Mouse (Mus musculus) CD4-positive, CD25-positive, alpha-beta regulatory T cell, adult 9 weeks (primary cell): ENCODE results near the gene Samd13. TPM values are rescaled to one million over a fixed set of nuclear protein-coding genes. Genes with fewer than 3 reads are reported as not detected.

ENCODE experiments used
- polyA plus RNA-seq: library from polyadenylated mRNA; unstranded; fragments of 100-300 nt; shearing (Covaris generic); gene quantifications from one replicate; pipeline ENCODE4 v1.2.1, GENCODE M21; 2017

Gene Samd13
- 0.81 TPM for polyA plus RNA-seq

DNA sequence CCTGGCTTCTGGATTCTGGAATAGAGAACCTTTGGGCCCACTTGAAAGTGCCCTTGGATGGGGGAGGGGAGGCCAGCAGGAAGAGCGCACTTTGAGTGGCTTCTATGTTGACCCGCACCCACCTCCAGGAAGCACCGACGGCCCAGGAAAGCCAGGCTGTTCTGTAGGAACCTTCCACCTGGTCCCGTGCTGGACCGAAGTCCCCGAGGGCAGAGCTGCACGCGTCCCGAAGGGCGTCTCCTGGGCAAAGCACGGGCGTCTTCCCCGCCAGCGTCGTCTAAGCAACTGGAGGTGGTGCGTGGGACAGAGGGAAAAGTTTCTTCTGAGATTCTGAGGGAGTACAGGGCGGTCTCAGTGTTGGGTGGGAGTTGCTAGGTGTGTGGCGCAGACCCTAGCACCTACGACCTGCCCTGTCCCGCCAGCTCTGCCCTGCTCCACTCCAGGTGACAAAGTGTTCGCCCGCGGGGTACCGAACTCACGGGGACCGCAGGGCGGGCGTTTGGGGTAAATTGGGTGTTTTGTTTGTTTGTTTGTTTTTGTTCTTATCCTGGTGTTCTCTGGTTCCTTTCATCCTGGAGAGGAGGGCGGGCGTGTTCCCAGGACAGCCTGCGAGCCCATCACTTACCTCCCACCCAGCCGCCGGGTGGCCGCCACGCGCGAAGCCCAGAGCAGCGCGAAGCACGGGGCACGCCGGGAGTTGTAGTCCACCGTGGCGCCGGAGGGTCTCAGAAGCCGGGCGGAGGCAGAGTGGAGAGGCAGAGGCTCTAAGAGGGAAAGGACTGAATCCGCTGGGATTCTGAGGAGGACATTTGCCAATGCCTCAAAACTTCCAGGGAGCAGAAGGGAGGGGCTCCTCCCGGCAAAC lies at the start of gene Samd13:
Gene Samd13 (minus strand): TSS at position 782 of the 865 bp plus-strand sequence.

GRCm38 (mm10) chr3:146651217-146651616 lies 34.2 kb downstream of the Samd13 start, which contains the start of gene 4930503B20Rik:
TSS of gene 4930503B20Rik (minus strand) at chr3:146651317.

DNA sequence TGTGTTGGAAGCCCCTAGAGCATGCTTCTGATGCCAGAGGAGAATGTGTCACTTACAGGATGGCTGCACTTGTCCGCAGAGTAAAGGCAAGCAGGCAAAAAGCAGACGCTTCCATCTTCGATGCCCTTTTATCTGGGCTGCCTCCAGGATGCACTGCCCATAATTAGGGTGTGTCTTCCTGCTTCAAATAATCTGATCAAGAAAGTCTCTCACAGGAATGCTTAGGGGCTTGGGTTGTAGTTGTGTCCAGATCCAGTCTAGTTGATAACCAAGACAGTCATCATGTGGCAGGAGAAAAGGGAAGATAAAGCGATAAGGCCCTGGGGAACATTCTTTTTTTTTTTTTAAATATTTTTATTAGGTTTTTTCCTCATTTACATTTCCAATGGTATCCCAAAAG lies 69.9 kb downstream of the Samd13 start, which contains the start of gene Dnase2b:
Gene Dnase2b (minus strand): TSS at position 101 of the 400 bp plus-strand sequence.

Other genes starting within 250 kb of the Samd13 start
- 10.1 TPM for gene Ctbs, start 235.8 kb downstream of the Samd13 start, polyA plus RNA-seq
- gene Spata1, start 185.8 kb downstream of the Samd13 start, polyA plus RNA-seq: 6.0 TPM
- gene Gng5, start 185.8 kb downstream of the Samd13 start, polyA plus RNA-seq: 517 TPM
- 88.0 TPM for gene Rpf1, start 164.2 kb downstream of the Samd13 start, polyA plus RNA-seq
- not detected for gene Uox, start 115.2 kb downstream of the Samd13 start, polyA plus RNA-seq
- gene Dnase2b, start 70.0 kb downstream of the Samd13 start, polyA plus RNA-seq: not detected
- gene 4930503B20Rik, start 34.3 kb downstream of the Samd13 start, polyA plus RNA-seq: not detected
- 192 TPM for gene Prkacb, start 127.4 kb upstream of the Samd13 start, polyA plus RNA-seq
- not detected for gene Ttll7, start 166.8 kb upstream of the Samd13 start, polyA plus RNA-seq